8 mouse cellular contexts compared by ENCODE assay signal in the genomic region with DNA sequence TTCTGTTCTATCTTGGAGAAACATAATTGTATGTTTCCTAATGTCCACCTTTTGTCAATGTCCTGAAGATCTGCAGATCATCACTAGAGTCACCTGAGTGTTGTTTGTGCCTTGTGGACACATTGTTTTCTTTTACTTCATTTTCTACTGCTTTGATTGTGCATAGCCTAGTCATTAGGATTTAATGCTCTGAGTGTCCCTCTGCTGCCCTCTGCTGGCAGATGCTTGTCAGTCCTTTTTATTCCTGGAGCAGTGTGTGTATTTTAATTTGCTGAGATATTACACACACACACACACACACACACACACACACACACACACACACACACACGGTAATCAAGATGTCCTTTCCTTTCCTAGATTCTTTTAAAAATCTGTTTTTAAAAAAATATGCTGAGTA. TPM values are rescaled to one million over a fixed set of nuclear protein-coding genes. Genes with fewer than 3 reads are reported as not detected.
A peak's percentile ranks its signal among the peaks of the same experiment; 100 is the strongest.
DNase-seq lines count a peak whose midpoint lies in the region; ATAC-seq and TF ChIP-seq lines count a peak whose summit lies in the region.

No protein-coding gene starts in this region.

- no peak; the same call in 1 of the 2 replicates for ATAC-seq in forebrain, embryonic 13.5 days

- no peak overlapping the region for H3K9ac ChIP-seq in forebrain, embryonic 13.5 days

- H3K36me3 ChIP-seq in forebrain, embryonic 10.5 days (replicated peaks), result peaks cover 87% of the 10 kb centered on the region
- H3K36me3 ChIP-seq in forebrain, embryonic 13.5 days (ENCODE audit: poor library complexity, severe bottlenecking), result peaks cover 66% of the 10 kb centered on the region
- peaks cover 45% of the 10 kb centered on the region for H3K36me3 ChIP-seq in spleen, adult 2 months (ENCODE audit: control insufficient read depth, insufficient read depth, low read length)

- H3K4me2 ChIP-seq in forebrain, embryonic 13.5 days, result no peak overlapping the region

- no peak for TF ChIP-seq POLR2A in spleen, adult 2 months (IDR thresholded peaks at IDR 0.05; ENCODE audit: low read depth, low read length)

- DNase-seq in forebrain, embryonic 10.5 days (ENCODE audit: extremely low spot score, low spot score), result peak; percentile 78
- peak; percentile 56 for DNase-seq in adrenal gland, adult 8-10 months
- DNase-seq in embryo, embryonic 11 days, result peak; percentile 81
- peak; percentile 78 for DNase-seq in heart, adult 8-10 months (ENCODE audit: low spot score)
- DNase-seq in layer of hippocampus, postnatal 10 days (ENCODE audit: low spot score in 2 of 2), result peak; percentile 91
- DNase-seq in lung, postnatal 4 days, result peak; percentile 63 to 83
- DNase-seq in spleen, adult 2 months (ENCODE audit: low read depth in 1 of 2, low spot score in 2 of 2), result peak; percentile 53 to 73

- 74% methylated on average over 1 of the region's 1 CpGs for WGBS in forebrain, embryonic 10.5 days
- WGBS in forebrain, embryonic 13.5 days, result 43% methylated on average over 1 of the region's 1 CpGs
- 13% methylated on average over 1 of the region's 1 CpGs for WGBS in spleen, adult 2 months

- TF ChIP-seq CTCF in spleen, adult 2 months (IDR thresholded peaks at IDR 0.05; ENCODE audit: extremely low read depth, insufficient read depth, insufficient read length, insufficient replicate concordance), result peak; percentile 65; the same call in 1 of the 2 replicates

- H3K9me3 ChIP-seq in forebrain, embryonic 10.5 days, result no peaks in the 10 kb centered on the region
- no peaks in the 10 kb centered on the region for H3K9me3 ChIP-seq in forebrain, embryonic 13.5 days (replicated peaks)

- H3K27ac ChIP-seq in forebrain, embryonic 10.5 days, result no peak overlapping the region
- H3K27ac ChIP-seq in forebrain, embryonic 13.5 days, result no peak overlapping the region
- H3K27ac ChIP-seq in spleen, adult 2 months (ENCODE audit: insufficient read depth, low read length), result no peak overlapping the region

- H3K4me1 ChIP-seq in forebrain, embryonic 10.5 days, result 0 out of 2 replicates have a peak, but pooled peaks cover 5% of the 10 kb centered on the region
- H3K4me1 ChIP-seq in forebrain, embryonic 13.5 days, result no peaks in the 10 kb centered on the region
- H3K4me1 ChIP-seq in spleen, adult 2 months (ENCODE audit: control insufficient read depth, insufficient read depth, insufficient read length), result no peaks in the 10 kb centered on the region

- no peaks in the 10 kb centered on the region for H3K27me3 ChIP-seq in forebrain, embryonic 10.5 days (ENCODE audit: poor library complexity, severe bottlenecking)
- no peaks in the 10 kb centered on the region for H3K27me3 ChIP-seq in forebrain, embryonic 13.5 days
- no peaks in the 10 kb centered on the region for H3K27me3 ChIP-seq in spleen, adult 2 months (ENCODE audit: control insufficient read depth, insufficient read depth, low read length)

- H3K4me3 ChIP-seq in forebrain, embryonic 10.5 days, result no peak overlapping the region
- no peak overlapping the region for H3K4me3 ChIP-seq in forebrain, embryonic 13.5 days
- no peak overlapping the region for H3K4me3 ChIP-seq in spleen, adult 2 months (ENCODE audit: extremely low read depth, insufficient read depth, insufficient read length)

RNA-seq across cellular contexts. Expression of a gene that starts 59.8 kb away (rescaled TPM):
- polyA plus RNA-seq in forebrain, embryonic 10.5 days (2016; fragmentation: Nextera tagmentation; extraction: Ambion mirVana), result 7.6 and 8.6 TPM in 2 replicates
- polyA plus RNA-seq in forebrain, embryonic 13.5 days (2015; fragmentation: Nextera tagmentation; extraction: Ambion mirVana), result 7.4 and 7.5 TPM in 2 replicates
- total RNA-seq in adrenal gland, adult 8-10 months (2022), result 10 to 100 TPM; 37.1 to 55.0 (median 45.8) TPM
- total RNA-seq in heart, adult 8-10 months (2022), result 10 to 100 TPM; 46.9 to 59.1 (median 53.0) TPM
- 10 to 100 TPM; 46.7 to 53.2 TPM for total RNA-seq in layer of hippocampus, postnatal 10 days (2021)
- polyA plus RNA-seq in spleen, adult 2 months (2012; rRNA removed), result 12.1 and 12.8 TPM in 2 replicates
